Mouse (Mus musculus): Measurements from ENCODE around the gene Chrna1. TPM values are rescaled to one million over a fixed set of nuclear protein-coding genes. Genes with fewer than 3 reads are reported as not detected.

Gene Chrna1
- polyA plus RNA-seq, 1 experiment = 0.66 TPM

- 13% methylated on average over 6 of the region's 6 CpGs for WGBS
- 0 out of 2 replicates have a peak, but pooled peaks have one; percentile 9 for TF ChIP-seq CTCF (IDR thresholded peaks at IDR 0.05; ENCODE audit: insufficient read depth, low read length)
- no peak for TF ChIP-seq POLR2A (IDR thresholded peaks at IDR 0.05; ENCODE audit: borderline replicate concordance, extremely low read depth, low read depth, low read length)
- peaks cover 5% of the 10 kb centered on the region for H3K4me1 ChIP-seq (ENCODE audit: control insufficient read depth, insufficient read depth, low read length)
- H3K4me3 ChIP-seq (replicated peaks; ENCODE audit: extremely low read depth, low read depth, low read length) = peak overlapping the region; percentile 42
- no peak for DNase-seq
These were observed 29.4 kb downstream of the Chrna1 start for GRCm38 (mm10) chr2:73550725-73551124.

GRCm38 (mm10) chr2:73548542-73548941 is 31.6 kb downstream of the Chrna1 start:
- Histone ChIP-seq H3K4me1 (ENCODE audit: control insufficient read depth, insufficient read depth, low read length) (peaks cover 5% of the 10 kb centered on the region), H3K4me3 (replicated peaks; ENCODE audit: extremely low read depth, low read depth, low read length) (no peak overlapping the region)
- no peak for TF ChIP-seq CTCF (IDR thresholded peaks at IDR 0.05; ENCODE audit: insufficient read depth, low read length)
- TF ChIP-seq POLR2A (IDR thresholded peaks at IDR 0.05; ENCODE audit: borderline replicate concordance, extremely low read depth, low read depth, low read length) = no peak
- WGBS = 53% methylated on average over 2 of the region's 2 CpGs
- no peak for DNase-seq

DNA sequence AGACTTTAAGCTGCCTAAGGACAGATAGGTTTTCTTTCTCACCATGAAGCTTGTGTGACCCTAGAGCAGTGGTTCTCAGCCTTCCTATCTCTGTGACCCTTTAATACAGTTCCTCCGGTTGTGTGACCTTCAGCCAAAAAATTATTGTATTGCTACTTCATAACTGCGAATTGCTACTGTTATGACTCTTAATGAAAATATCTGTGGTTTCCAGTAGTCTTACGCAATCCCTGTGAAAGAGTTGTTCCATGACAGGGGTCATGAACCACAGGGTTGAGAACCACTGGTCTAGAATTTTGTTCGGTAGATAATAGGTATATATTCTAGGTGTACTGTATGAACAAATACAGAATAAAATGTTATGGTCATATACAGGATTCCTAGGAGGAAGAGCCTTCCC is 32.9 kb downstream of the Chrna1 start:
- WGBS = 57% methylated on average over 4 of the region's 4 CpGs
- no peak overlapping the region for H3K4me3 ChIP-seq (replicated peaks; ENCODE audit: extremely low read depth, low read depth, low read length)
- H3K4me1 ChIP-seq (ENCODE audit: control insufficient read depth, insufficient read depth, low read length) = peaks cover 5% of the 10 kb centered on the region
- TF ChIP-seq POLR2A (IDR thresholded peaks at IDR 0.05; ENCODE audit: borderline replicate concordance, extremely low read depth, low read depth, low read length) (no peak), CTCF (IDR thresholded peaks at IDR 0.05; ENCODE audit: insufficient read depth, low read length) (no peak)
- DNase-seq = no peak

GRCm38 (mm10) chr2:73545556-73545955 is 34.6 kb downstream of the Chrna1 start:
- peaks cover 3% of the 10 kb centered on the region; the same call in 1 of the 2 replicates for H3K4me1 ChIP-seq (ENCODE audit: control insufficient read depth, insufficient read depth, low read length)
- no peak for DNase-seq
- TF ChIP-seq CTCF (IDR thresholded peaks at IDR 0.05; ENCODE audit: insufficient read depth, low read length) (no peak), POLR2A (IDR thresholded peaks at IDR 0.05; ENCODE audit: borderline replicate concordance, extremely low read depth, low read depth, low read length) (no peak)
- 95% methylated on average over 2 of the region's 2 CpGs for WGBS
- no peak overlapping the region for H3K4me3 ChIP-seq (replicated peaks; ENCODE audit: extremely low read depth, low read depth, low read length)

GRCm38 (mm10) chr2:73540450-73541162 is 39.5 kb downstream of the Chrna1 start:
- 19% methylated on average over 16 of the region's 16 CpGs for WGBS
- TF ChIP-seq CTCF (IDR thresholded peaks at IDR 0.05; ENCODE audit: insufficient read depth, low read length) = no peak
- no peak for TF ChIP-seq POLR2A (IDR thresholded peaks at IDR 0.05; ENCODE audit: borderline replicate concordance, extremely low read depth, low read depth, low read length)
- DNase-seq = no peak
- no peaks in the 10 kb centered on the region for H3K4me1 ChIP-seq (ENCODE audit: control insufficient read depth, insufficient read depth, low read length)
- no peak overlapping the region for H3K4me3 ChIP-seq (replicated peaks; ENCODE audit: extremely low read depth, low read depth, low read length)

GRCm38 (mm10) chr2:73539697-73540096 is 40.4 kb downstream of the Chrna1 start:
- TF ChIP-seq CTCF (IDR thresholded peaks at IDR 0.05; ENCODE audit: insufficient read depth, low read length) (no peak), POLR2A (IDR thresholded peaks at IDR 0.05; ENCODE audit: borderline replicate concordance, extremely low read depth, low read depth, low read length) (no peak)
- Histone ChIP-seq H3K4me1 (ENCODE audit: control insufficient read depth, insufficient read depth, low read length) (no peaks in the 10 kb centered on the region), H3K4me3 (replicated peaks; ENCODE audit: extremely low read depth, low read depth, low read length) (no peak overlapping the region)
- WGBS = 21% methylated on average over 1 of the region's 1 CpGs
- no peak for DNase-seq

GRCm38 (mm10) chr2:73539141-73539540 is 41.0 kb downstream of the Chrna1 start:
- no peaks in the 10 kb centered on the region for H3K4me1 ChIP-seq (ENCODE audit: control insufficient read depth, insufficient read depth, low read length)
- WGBS = 80% methylated on average over 3 of the region's 3 CpGs
- no peak for TF ChIP-seq CTCF (IDR thresholded peaks at IDR 0.05; ENCODE audit: insufficient read depth, low read length)
- no peak for TF ChIP-seq POLR2A (IDR thresholded peaks at IDR 0.05; ENCODE audit: borderline replicate concordance, extremely low read depth, low read depth, low read length)
- no peak for DNase-seq
- H3K4me3 ChIP-seq (replicated peaks; ENCODE audit: extremely low read depth, low read depth, low read length) = no peak overlapping the region

- no peak for DNase-seq
- 58% methylated on average over 13 of the region's 13 CpGs for WGBS
These were observed 41.5 kb downstream of the Chrna1 start for GRCm38 (mm10) chr2:73538590-73538989.

DNA sequence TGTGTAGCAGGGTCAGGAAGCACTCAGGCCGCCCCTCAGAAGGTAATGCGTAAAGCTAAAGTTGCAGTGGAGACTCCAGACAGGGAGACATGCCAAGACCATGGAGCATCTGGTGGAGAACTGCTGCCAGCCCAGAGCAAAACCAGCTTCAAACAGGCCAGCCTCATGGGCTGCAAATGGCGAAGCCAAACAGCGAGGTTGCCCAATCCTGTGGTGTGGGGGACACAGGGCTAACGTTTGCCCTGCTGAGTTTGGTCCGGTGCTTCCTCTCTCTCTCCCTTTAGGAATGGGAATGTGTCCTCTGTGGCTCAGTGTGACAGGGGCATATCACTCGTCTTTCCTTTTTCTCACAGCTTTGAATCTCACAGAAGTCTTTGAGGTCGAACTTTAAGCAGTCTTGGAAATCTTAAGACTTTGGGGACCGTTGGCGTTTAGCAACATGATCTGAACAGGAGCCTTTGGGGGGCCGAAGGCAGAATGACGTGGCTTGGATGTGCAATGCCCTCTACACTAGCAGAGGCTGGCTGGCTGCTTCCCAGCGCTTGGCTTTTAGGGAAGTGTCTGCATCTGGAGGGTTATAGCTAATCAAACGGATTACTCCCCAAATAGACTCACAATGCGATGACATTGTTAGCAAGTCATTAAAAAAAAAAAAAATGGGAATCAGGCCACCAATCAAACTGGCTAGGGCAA is 43.9 kb downstream of the Chrna1 start:
- DNase-seq = no peak
- H3K4me3 ChIP-seq (replicated peaks; ENCODE audit: extremely low read depth, low read depth, low read length) = no peak overlapping the region
- WGBS = 74% methylated on average over 15 of the region's 15 CpGs
- no peak for TF ChIP-seq CTCF (IDR thresholded peaks at IDR 0.05; ENCODE audit: insufficient read depth, low read length)
- no peak for TF ChIP-seq POLR2A (IDR thresholded peaks at IDR 0.05; ENCODE audit: borderline replicate concordance, extremely low read depth, low read depth, low read length)
- 0 out of 2 replicates have a peak, but pooled peaks cover 1% of the 10 kb centered on the region for H3K4me1 ChIP-seq (ENCODE audit: control insufficient read depth, insufficient read depth, low read length)

More at GRCm38 (mm10) chr2:73538590-73538989, 41.5 kb downstream of the Chrna1 start:
- no peaks in the 10 kb centered on the region for H3K4me1 ChIP-seq (ENCODE audit: control insufficient read depth, insufficient read depth, low read length)
- no peak overlapping the region for H3K4me3 ChIP-seq (replicated peaks; ENCODE audit: extremely low read depth, low read depth, low read length)
- TF ChIP-seq CTCF (IDR thresholded peaks at IDR 0.05; ENCODE audit: insufficient read depth, low read length) = no peak

- no peak for DNase-seq
- H3K4me3 ChIP-seq (replicated peaks; ENCODE audit: extremely low read depth, low read depth, low read length) = no peak overlapping the region
- WGBS = 86% methylated on average over 10 of the region's 10 CpGs
- 0 out of 2 replicates have a peak, but pooled peaks cover 4% of the 10 kb centered on the region for H3K4me1 ChIP-seq (ENCODE audit: control insufficient read depth, insufficient read depth, low read length)
- no peak for TF ChIP-seq POLR2A (IDR thresholded peaks at IDR 0.05; ENCODE audit: borderline replicate concordance, extremely low read depth, low read depth, low read length)
- TF ChIP-seq CTCF (IDR thresholded peaks at IDR 0.05; ENCODE audit: insufficient read depth, low read length) = no peak
These were observed 45.4 kb downstream of the Chrna1 start for GRCm38 (mm10) chr2:73534720-73535119.

Measured in lung, adult 2 months (tissue).